Mouse (Mus musculus): ENCODE measurements around the gene Inafm2.

Gene Inafm2

DNA sequence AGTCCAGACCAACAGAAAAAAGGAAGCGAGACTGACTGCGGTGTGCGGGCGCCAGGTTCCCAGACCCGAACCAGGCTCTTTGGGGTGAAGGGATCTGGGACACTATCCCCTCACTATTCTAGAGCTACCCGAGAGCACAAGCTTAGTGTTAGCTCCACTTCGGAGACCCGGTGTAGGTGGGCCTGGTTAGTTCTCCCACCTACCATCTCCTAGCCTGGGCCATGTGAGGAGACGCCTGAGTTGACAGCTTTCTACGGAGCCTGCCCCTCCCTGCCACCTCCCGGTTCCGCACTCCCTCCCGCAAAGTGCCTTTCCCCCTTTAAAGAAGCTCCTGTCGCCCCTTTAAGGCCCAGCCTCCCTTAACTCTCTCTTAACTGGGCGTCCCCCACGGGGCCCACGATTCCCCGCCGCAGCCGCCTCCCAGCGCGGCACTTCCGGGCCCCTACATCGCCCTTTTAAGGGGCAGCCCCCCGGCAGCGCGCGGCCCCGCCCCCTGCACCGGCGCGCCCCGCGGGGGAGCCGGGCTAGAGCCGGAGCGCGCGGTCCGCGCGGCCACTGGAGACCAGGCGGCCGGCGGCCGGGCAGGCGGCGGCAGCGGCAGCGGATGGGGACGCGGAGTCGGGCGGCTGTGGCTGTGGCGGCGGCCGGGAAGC is at the start of gene Inafm2:
Gene Inafm2, plus strand, starts transcription at position 527 of the 653 bp plus-strand sequence.
- DNase-seq (ENCODE audit: low spot score): peak; percentile 88

DNA sequence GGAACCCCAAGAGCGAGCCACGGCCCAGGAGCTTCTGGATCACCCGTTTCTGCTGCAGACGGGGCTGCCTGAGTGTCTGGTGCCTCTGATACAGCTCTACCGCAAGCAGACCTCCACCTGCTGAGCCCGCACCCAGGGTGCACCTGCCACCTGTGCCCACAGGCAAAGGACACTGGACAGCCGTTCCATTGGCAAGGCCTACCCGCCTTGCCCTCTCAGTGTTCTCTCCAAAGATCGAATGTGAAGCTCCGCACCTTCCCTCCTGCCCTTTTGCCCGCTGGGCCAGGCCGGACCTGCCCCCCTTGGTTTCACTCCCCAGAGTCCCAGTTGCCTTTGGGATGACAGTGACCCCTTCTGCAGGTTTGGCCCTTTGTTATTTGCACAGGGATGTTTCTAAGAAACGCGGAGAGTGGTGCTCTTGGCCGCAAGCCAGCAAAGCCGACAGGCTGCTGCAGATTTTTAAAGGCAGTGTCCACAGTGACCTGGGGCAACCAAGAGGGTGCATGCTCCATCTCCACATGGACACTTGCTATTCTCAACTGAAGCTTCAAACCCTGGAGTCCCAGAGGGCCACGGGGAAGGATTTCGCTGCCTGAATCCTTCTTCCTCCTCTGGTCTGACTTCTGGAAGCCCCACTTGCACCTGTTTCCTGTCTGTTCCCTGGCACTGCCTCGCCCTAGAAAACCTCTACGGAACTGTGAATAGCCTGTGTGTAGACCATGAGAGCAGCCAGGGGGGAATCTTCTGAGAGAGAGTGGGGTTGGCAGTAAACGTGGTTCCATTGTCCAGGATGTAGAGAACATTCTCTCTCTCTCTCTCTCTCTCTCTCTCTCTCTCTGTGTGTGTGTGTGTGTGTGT is 48.9 kb upstream of the Inafm2 start:
- DNase-seq (ENCODE audit: low spot score): no peak

DNA sequence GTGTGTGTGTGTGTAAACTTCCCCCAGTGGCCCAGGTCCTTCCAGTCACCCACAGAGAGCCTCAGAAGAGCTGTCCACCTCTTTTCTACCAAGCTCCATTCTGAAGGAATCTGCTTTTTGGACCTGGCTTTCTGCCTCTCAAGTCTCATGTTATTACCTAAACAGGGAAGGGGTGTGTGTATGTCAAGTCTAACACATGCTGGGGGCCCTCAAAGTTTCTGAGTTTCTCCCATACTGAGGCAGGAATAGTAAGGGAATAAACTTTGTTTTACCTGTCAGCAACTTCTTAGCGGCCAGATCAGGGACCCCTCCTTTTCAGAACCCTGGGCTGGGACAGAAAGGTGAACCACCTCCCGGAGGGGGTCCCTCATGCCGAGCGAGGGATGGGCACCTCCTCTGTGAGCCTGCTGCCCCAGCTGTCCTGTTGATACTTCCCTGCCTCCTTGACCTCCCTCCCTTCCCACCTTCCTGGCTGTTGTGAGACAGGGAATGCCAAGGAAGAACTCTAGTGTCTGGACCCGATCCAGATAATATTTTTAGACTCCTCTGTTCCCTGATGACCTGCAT is 48.2 kb upstream of the Inafm2 start:
- no peak for DNase-seq (ENCODE audit: low spot score)

DNA sequence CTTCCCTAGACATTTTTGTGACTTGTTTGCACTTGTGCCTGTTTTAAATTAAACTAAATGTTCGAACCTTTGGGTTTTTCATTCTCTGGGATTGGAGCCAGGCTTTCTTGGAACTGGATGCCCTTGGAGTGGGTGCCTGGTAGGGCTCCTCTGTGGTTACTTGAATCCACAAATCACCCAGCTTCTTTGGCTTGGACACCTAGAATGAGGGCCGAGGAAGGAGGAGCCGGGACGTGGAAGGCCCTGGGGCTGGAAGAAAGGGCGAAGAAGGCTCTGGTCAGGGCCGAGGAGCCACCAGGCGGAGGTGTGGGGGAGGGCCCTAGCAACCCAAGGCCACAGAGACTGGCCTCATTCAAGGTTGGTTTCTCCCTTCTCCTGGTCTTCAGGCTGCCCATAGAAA is 47.6 kb upstream of the Inafm2 start:
- no peak for DNase-seq (ENCODE audit: low spot score)

DNA sequence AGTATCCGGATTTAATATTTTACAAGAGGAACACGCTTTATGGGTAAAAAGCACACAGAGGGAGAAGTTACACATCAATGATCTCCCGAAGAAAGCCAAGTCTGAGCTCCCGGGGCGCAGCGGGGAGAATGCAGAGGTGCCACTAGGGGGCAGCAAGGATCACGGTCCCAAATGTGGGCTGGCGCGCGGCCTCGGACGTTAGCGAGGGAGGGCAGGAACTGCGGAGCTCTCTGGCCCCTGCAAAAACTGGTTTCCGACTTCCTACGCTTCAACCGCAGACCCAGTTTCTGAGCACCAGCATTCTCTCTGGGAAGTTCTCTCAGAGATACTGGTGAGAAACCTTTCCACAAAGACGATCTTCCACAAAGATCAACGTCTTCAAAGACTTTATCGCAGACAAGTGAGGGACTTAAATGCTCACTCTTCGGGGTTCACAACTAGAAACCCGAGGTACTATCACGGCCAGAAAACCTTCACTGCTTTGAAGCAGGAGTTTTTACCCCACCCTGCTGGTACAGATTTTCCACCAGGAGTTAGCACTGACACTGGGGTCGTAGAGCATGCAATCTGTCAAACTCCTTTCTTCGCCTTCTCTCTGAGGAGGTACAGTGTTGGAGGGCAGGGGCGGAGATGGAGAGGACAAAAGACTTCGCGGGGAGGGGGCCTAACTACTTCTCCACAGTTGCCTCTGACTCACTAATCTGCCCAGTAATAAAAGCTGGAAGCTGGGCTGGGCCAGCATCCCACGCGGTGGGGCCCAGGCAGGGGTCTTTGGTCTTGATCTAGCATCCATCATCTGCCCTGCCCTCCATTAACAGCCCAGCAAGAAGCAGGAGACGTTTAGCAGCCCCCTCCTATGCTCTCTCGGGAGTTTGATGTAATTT is 45.1 kb upstream of the Inafm2 start:
- DNase-seq (ENCODE audit: low spot score): peak; percentile 88

DNA sequence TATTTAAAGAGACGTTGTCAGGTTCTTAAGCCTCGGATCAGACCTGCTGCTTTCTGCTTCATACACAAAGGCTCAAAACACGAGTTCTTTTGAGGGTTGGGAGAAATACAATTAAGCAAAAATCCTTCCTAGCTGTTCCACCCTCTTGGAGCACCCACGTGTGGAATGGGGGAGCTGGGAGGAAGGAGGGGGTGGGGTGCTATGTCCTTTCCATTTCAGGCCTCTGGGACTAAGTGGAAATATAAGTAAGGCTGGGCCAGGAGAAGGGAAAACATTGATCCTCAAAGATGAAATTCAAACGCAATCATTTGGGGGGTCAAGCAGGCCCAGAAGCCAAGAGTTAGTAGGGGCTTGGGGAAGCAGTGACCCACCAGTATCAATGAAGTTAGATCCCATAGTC is 44.4 kb upstream of the Inafm2 start:
- DNase-seq (ENCODE audit: low spot score): no peak

DNA sequence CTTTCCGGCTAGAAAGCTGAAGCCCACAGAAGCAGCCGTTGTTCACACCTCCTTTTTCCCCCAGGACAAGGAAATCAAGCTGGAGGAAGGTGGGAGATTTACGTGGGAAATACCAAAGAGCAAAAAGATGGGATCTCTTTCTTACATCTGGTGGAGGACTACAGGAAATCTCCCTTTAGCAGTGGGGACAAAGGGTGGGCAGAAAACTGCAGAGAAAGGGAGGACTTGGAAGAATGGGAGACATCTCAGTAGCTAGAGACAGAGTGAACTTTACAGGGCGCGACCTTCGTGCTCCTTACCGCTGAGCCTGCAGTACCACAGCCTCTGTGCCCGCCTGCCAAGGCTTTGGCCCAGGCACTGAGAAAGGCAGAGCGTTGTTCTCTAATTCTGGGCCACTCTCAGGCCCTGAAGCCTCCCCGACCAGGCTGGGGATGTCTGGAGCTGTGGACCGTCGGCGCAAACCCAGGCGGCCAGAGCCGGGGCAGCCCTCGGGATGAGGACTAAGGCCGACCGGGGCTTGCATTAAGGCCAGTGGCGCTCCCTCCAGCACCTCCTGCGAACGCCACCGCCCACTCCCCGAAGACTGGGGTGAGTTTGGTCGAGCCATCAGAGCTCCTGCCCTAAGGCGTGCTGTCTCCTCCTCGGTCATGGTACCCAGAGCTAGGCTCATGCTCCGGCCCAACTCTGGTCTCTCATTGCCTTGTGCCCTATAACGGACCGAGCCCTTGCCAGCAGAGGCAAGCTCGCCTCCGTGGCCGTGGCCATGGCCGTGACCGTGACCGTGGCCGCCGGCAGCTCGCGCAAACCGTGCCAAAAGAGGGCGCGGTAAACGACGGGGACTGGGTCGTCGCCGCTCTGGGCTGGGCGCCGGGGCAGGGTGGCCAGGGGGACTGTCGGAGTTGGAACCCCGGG is 43.3 kb upstream of the Inafm2 start:
- no peak for DNase-seq (ENCODE audit: low spot score)

DNA sequence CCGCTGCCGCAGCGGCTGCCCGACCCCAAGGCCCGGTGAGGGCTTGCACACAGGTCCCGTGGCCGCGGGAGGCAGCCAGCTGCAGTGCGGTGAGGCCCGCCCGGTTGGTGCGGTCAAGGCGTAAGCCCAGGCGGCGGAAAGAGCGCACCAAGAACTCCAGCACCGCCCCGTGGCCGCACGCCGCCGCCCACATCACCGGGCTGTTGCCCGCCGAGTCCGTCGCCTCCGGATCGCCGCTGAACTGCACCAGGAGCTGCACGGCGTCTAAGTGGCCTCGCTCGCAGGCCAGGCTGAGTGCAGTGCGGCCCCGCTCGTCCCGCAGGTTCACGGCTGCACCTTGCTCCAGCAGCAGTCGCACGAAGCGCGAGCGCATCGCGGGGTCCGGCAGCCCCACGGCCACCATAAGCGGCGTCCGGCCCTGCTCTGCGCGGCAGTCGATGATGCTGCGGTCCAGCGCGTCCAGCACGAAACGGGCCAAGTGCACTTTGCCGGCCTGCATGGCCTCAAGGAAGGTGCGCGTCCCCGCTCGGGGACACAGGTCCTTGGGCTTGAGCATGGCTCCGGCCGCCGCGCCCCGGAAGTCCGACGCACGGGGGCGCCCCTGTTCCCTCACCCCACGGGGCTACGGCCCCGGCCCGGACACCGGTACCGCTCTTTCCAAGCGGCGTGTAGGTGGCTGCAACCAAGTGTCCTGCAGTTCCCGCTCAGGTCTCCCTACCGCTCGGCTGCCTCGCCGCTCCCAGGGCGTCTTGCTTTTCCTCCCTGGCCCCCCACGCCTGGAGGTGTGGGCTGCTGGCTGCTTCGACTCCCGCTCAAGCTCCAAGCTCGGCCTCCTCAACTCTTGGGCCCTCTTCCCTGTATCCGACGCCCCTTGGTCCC is 42.4 kb upstream of the Inafm2 start:
- peak; percentile 61 for DNase-seq (ENCODE audit: low spot score)

DNA sequence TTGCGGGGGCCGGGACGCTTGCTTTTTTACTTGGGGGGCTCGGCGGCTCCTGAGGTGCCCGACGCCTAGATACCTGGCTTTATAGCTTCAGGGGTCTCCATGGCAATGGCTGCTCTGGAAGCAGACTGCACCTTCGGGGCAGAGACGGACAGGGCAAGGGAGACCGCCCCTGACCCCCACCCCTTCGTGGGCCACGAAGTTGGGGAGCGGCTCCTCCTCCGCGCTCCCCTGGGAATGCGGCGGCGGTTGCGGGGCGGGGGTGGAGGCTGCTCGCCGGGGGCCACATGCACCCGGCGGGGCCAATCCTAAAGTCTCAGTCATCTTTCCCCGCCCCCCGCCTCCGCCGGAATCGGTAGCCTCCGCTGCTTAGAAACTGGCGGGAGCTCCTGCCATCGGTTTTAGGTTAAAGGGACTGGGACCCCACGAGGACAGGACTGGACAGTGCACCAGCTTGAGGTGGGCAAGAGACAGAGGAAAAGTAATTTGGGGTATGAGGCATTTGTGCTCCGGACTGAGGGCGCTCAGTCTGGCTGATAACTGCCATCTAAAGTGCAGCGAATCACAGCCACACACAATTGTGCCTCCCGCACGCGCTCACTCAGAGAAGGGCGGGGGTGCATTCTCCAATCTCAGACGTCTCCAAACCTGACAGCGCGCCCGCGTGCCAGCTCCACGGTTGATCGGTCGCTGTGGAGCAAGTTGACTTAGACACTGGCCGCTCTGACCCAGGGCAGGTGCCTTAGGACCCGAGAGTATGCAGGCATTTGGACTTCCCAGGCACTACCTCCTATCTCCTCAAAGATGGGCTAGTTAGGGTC is 41.4 kb upstream of the Inafm2 start, which contains the start of gene Ankrd63:
Gene Ankrd63, minus strand, starts transcription at position 51 of the 818 bp plus-strand sequence.
- peak; percentile 25 for DNase-seq (ENCODE audit: low spot score)

DNA sequence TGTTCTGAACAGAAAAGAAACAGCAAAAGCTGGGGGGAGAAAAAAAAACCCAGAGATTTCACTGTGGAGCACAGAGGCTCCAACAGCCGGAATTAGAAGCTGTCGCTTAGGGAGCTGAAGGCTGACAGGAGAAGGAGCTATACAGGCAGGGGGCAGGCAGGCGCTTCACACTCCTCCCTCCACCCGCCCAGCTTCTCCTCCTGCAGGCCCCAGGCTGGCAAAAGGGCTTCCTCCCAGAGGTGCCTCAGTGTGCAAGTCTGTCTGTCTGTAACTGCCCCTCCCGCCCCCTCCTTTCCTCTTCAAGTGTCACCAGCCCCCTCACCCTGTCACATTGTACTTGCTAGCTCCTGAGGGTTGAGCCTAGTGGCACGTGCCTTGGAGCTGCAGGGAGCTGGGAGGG is 39.1 kb upstream of the Inafm2 start:
- no peak for DNase-seq (ENCODE audit: low spot score)

DNA sequence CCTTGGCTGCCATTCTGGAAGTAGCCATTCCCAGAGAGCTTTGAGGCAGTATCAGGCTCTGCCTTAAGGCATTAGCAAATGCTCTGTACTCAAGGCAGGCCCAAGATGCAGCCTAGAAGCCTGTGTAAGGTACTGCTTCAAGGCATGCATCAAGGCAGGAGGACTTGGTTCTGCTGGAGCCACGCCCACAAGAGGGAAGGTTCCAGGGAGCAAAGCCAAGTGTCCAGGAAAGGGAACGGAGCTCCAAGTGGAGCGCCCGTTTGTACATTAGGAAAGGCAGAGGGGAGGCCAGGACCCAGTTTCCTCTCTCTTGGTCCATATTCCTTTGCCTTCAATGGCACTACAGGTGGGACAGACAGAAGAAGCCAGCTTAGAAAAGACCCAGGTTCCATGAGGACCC is 37.1 kb upstream of the Inafm2 start:
- DNase-seq (ENCODE audit: low spot score): no peak

DNA sequence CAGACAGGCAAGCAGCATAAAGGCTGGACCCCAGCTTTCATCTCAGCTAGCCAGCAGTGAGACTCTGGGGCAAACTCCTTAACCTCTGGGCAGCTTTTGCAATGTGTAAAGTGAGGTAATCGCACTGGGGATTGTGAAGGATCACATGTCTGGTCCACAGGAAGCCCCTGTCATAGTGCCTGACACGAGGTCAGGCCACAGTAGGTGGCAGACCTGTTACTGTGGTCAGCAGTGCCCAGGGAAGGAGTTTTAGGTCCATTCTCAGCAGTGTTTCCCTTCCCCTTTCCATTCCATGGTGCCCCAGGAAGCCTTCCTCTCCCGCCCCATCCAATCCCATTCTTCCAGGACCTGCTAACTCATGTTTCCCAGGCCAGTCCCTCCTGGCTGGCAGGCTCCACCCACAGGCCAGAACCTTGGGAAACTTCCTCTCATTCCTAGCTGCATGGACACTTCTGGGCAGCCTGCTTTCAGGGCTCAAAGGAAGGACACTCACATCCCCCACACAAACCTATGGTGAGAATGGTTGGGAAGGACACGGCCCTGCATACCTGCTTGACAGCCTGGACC is 35.8 kb upstream of the Inafm2 start:
- DNase-seq (ENCODE audit: low spot score): no peak

DNA sequence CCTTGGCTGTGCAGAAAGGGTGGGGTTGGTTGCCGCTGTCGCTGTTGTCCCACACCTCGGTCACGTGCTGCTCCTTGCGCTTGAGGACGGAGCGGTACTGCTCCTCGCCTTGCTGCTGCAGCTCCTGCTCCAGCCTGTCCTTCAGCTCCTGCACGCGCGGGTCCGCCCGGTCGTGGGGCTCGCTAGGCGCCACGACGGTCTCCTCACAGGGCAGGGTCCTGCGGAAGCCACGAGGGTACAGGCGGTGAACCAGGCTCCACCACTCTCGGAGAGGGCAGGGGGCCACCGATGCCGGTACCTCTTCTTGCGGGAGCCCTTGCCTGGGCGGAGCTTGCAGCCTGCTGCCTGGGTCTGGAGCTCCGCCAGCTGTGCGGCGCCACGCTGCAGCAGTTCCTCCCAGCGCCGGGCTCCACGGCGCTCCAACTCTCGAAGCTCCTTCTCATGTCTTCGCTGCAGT is 34.5 kb upstream of the Inafm2 start:
- peak; percentile 51 for DNase-seq (ENCODE audit: low spot score)

DNA sequence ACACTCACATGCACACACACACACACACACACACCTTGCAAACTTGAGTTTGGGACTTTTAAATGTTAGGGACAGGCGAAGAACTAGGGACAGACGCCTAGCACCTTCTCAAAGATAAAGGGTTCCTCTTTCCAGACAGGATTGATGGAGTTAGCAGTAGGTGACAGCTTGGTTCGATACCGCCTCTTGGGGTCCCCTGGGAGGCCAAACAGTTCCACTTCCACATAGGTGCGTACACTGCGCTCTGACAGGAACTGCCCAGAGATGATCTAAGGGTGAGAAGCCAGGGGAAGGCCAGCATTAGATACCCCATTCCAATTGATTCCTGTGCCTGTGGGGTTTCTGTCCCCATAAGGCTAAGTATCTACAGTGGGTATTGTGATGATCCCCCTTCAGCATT is 31.9 kb upstream of the Inafm2 start:
- no peak for DNase-seq (ENCODE audit: low spot score)

DNA sequence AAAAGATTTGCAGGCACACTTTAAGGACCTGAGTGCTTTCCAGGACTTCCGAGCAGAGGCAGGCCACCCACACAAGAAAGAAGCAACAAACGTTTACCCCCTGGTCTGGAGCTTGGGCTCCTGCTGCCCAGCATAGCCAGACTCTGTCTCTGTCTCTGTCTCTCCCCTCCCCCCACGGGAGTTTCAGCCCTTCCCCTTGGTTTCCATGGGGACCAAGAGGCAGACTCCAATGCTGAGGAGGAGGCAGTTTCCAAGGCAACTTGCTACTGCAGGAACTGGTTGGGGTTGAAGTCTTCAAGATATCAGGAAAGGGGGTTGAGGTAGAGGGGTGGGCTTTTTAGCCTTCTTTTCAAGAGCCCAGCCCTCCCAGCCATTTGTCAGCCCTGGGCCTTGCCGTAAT is 31.3 kb upstream of the Inafm2 start:
- DNase-seq (ENCODE audit: low spot score): no peak

DNA sequence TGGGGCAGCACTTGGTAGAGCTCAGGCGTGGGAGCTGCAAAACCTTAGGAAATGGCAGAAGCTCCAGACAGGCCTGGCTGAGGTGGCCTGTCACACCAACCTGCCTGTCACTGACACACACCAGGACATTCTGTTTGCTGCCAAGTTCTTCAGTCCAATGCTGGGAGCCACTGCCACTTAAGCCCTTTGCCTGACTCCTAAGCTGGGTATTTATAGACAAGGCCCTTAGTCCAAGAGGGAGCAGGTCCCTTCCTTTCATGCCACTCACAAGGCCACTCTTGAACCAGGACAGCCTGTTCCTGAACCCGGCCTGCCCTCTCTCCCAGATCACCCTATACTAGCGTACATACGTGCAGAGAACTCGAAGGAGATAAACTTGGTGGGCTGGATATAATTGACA is 28.9 kb upstream of the Inafm2 start:
- no peak for DNase-seq (ENCODE audit: low spot score)

DNA sequence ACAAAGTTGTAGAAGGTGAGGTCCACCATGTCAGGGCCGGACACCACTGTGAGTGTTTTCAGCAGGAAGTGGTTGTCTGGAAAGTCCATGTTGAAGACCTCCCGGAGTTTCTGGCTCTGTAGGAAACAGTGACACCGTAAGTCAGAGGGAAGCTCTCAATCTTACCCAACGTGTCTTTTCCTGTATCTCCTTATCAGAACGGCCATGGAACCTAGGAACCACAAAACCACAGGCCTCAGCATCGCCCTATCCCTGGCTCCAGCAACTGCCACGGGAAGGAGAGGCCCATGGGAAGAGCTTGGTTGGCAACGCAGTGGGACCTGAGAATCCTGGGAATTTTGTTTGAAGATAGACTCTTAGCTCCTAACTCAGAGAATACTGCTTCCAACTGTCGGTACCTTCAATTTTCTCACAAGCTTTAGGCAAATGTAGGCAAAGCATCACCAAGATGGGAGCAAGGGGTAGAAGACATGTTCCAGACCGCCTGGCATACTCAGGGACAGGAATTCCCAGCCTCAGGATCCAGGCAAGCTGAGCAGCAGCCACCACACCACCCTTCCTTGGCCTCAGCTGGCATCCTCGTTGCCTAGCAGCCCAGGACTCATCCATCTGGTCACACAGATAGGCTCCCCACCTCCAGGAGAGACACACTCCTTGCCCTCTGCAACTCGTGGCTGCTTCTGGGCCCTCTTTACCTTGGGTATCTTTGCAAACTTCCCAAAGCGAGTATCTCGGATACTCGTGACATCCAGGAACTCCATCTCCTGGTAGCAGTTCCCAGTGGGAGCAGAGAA is 21.7 kb upstream of the Inafm2 start:
- no peak for DNase-seq (ENCODE audit: low spot score)

DNA sequence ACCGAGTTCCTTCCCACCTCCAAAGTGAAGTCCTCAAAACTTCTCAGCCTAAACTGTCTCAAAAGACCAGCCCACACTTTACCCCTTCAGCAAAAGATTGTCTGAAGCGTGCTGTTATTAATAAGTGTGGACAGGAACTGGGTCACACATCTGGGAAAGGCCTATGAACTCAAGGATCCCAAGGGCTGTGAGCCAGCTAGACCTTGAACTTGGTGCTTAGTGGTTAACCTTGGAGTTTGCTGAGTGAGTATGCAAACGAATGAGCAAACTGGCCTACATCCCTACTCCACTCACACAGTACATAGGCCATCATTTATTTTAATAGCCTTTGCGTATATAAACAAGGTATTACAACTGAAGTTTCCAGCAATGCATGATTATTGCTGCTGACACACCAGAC is 20.0 kb upstream of the Inafm2 start:
- DNase-seq (ENCODE audit: low spot score): no peak

Measured in retina, embryonic 14.5 days (tissue).